ENCODE assay signal across 15 mouse cellular contexts in genomic region chr4:35241735-35242134, GRCm38 (mm10).
"Had no signal": no experiment of that assay in that cellular context is flagged by ENCODE, and none has a peak within 500 bp of the region (broad histone marks: within the 10 kb centered on the region; RNA-seq: fewer than 3 reads in every experiment).

No protein-coding gene starts in this region.

- H3K27me3 ChIP-seq: kidney, embryonic 15.5 days; liver, embryonic 13.5 days; neural tube, embryonic 13.5 days had no signal

- H3K36me3 ChIP-seq: kidney, embryonic 15.5 days; liver, embryonic 13.5 days; neural tube, embryonic 13.5 days had no signal

- H3K4me3 ChIP-seq: kidney, embryonic 15.5 days; left cerebral cortex, adult 2 months; liver, embryonic 13.5 days; neural tube, embryonic 13.5 days had no signal

- H3K9me3 ChIP-seq: kidney, embryonic 15.5 days; liver, embryonic 13.5 days; neural tube, embryonic 13.5 days had no signal

- H3K4me2 ChIP-seq: kidney, embryonic 15.5 days; liver, embryonic 13.5 days; midbrain, embryonic 11.5 days; neural tube, embryonic 13.5 days had no signal

- H3K9ac ChIP-seq: kidney, embryonic 15.5 days; liver, embryonic 13.5 days; neural tube, embryonic 13.5 days had no signal

- H3K27ac ChIP-seq: kidney, embryonic 15.5 days; left cerebral cortex, adult 2 months; liver, embryonic 13.5 days; neural tube, embryonic 13.5 days had no signal

- H3K4me1 ChIP-seq: kidney, embryonic 15.5 days; neural tube, embryonic 13.5 days had no signal

- DNase-seq: kidney, adult 18-20 months; kidney, postnatal 10 days; kidney, postnatal 36 days; layer of hippocampus, postnatal 36 days; liver, embryonic 13.5 days; lung, adult 2 months; lung, postnatal 14 days; lung, postnatal 4 days; midbrain, embryonic 14.5 days; thymus, adult 18-20 months; thymus, postnatal 36 days had no signal
